Mouse (Mus musculus) heart, adult 2 months (tissue): ENCODE data around the gene Stk33.

Experiments used
- CTCF ChIP-seq: fragments of 200-600 bp; IDR thresholded peaks from 2 replicates; pipeline ENCODE4 v1.8.1; 2022; ENCODE audit warnings: antibody characterized with exemption, mild to moderate bottlenecking, moderate library complexity
- POLR2A ChIP-seq: fragments of 200-500 bp; IDR thresholded peaks from 2 replicates; pipeline ENCODE4 v1.6.1; 2011; ENCODE audit warnings: mild to moderate bottlenecking, low read depth, low read length, control low read depth; ENCODE audit not compliant: insufficient read depth

DNA sequence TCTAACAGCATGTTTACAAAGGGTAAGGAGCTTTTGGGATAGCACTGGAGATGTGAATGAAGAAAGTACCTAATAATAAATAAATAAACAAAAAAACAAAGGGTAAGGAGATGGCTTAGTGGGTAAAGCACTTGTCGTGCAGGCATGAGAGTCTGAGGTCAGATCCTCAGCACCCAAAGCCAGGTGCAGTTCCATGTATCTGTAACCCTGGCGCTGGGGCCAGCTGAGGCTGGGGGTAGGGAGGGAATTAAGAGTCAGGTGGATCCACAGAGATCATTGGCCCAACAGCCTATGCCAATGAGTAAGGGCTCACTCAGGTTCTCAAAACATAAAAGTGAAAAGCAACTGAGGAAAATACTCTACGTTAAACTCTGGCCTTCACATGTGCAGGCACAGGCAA is 91.6 kb downstream of the Stk33 start:
- no peak for TF ChIP-seq POLR2A
- no peak for TF ChIP-seq CTCF
